Mouse (Mus musculus) thymus, postnatal 4 days (tissue): Measurements from ENCODE around the gene Cacna1e.

Experiments
- DNase-seq: peaks from one replicate; pipeline ENCODE4 v3.0.0; 2021

Cacna1e gene

DNA sequence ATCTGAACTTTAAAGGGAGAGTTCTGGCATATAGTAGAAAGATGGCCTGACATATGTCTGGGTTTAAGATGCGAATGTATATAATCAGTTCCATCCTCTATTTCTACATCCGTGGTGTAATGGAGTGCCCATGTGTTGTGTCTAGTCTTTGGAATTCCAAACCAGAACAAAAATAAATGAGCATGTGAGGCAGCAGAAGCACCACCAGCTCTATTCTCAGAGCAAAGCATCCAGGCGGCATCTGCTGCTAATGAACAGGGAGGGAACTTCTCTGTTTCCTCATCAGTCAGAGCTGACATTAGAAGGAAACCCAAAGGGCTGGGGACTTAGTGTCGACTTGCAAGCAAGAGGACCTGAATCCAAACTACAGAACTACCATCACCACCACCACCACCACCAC is 385.5 kb downstream of the Cacna1e start:
- no peak for DNase-seq

DNA sequence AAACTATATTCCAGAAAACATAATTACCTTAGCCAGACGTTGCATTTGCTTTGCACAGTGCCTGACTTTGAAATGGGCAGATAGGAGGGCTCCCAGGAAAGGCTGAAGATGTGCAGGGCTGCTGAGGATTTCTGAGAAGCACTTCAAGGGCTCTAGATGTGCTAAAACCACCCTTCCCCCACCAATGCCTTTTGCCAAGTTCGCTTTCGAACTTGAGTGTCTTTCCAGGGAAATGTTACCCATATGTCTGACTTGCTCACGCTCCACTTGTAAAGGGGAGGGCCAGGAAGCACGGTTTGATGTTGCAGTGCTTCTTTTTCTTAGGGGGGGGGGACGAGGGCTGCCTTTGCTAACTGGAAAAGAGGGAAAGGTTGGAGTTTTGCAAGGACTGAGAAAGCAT is 393.2 kb downstream of the Cacna1e start:
- DNase-seq: no peak

DNA sequence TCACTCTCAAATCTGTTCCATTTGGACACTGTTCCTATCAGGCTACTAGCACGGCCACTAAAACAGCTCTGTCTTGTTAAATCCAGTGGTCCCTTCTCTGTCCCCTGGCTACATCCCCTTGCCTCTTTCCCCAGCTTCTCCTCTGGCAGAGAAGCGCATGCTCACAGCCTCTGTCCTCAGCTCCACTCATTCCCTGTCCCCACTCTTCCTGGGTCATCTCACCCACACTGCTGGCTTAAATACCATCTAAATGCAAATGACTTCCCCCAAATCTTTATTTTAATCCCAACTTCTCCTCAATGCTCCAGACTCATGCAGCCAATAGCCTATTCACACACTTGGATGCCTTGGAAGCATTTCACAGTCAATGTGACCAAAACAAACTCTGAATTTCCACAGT is 407.6 kb downstream of the Cacna1e start:
- DNase-seq: no peak

DNA sequence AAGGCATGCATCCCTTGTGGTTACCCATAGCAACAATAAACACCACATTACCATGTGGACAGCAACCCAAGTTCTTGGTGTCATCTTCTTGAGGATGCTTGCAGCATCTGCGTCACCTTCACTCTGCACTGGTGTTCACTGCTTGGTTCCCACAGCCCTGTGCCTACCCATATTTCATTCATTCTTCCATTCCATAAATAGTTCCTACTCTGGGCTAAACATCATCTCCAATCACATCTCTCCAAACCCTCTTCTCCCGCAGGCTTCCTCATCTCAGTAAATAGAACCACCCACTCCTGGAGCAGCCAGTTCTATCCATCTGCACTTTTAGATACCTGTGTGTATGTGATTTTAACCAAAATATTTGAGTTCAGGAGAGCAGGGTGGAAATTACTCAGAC is 408.6 kb downstream of the Cacna1e start:
- DNase-seq: no peak

DNA sequence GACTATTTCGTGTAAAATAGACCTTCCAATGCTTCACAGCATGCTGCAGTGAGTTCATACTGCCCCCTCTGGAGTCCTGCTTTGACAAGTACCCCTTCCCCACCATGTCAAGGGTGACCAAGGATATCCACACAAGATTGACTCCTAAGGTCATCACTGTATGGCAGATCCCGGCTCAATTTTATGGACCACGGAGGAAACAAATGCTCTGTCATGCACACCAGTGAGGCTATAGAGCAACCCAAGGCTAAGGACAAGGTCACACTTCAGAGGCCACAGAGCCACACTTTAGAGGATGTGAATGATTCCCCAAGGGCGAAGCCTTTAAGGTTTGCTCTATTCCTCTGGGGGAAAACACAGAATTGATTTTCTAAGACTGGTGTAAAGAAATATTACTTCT is 410.1 kb downstream of the Cacna1e start:
- DNase-seq: no peak

DNA sequence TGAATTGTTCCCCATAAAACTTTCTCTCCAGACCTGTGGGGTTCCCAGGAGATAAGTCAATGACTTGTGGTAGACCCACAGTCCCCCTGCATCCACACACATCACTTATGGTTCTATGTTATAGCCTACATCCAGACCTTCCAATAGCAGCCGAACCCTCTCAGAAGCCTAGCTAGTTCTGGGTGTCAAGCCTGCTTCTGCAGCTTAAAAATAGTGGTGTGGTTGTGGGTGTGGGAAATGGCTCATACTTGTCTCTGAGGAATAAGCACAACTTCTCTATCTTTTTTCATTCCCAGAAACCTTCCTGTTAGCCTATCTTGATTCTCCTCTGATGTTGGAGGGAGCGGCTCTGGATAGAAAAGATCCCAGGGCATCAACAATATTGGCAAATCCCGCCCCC is 417.0 kb downstream of the Cacna1e start:
- DNase-seq: no peak

DNA sequence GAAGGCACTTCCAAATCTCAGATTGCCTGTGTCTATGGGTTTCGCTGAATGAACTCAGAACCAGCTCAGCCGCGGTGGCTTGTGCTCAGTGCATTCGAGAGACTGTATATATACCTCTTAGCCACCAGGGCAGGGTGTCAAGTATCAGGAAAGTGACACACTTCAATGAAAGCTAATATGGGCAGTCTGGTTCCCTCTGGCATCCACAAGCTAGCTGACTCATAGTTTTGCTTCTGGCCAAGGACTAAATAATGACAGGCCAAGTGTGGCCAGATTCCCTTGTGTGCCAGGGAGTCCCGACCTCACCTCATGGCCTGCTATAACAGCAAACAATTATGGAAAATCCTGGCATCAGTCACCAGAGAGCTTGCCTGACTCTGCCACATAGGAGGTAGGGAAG is 422.8 kb downstream of the Cacna1e start:
- DNase-seq: no peak

DNA sequence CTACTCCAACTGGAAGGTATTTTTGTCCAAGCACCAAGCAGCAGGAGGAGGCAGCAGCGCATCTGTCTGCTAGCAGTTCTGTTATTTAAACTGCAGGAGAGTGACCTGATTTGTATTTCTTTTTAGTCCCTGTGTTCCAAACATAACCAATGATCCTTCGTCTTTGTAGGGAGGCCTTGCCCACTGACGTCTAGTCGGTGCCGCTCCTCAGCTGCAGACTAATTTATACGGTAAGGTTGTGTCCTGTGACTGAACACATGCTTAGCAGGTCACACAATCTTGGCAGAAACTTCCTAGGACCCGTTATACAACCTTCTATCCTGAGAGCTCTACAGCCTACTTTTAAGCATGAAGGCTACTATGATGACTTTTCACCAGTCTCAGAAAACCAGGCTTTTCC is 424.2 kb downstream of the Cacna1e start:
- DNase-seq: no peak

DNA sequence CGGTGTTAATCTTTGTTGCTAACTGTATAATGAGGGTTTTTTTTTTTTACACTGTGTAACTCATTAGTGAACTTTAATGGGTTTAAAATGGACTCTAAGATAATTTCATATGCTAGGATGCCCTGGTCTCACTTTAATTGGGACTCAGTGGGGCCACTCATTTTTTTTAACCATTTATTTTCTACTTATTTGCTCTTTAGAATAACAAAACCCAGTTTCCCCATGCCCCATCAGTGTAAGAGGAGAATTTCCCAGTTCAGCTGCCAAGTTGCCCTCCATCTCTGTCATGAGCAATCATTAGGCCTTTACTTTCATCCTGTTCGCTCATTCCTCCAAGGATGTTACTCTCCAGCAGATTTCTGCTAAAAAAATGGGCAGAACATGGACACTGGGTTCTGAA is 425.7 kb downstream of the Cacna1e start:
- DNase-seq: no peak

DNA sequence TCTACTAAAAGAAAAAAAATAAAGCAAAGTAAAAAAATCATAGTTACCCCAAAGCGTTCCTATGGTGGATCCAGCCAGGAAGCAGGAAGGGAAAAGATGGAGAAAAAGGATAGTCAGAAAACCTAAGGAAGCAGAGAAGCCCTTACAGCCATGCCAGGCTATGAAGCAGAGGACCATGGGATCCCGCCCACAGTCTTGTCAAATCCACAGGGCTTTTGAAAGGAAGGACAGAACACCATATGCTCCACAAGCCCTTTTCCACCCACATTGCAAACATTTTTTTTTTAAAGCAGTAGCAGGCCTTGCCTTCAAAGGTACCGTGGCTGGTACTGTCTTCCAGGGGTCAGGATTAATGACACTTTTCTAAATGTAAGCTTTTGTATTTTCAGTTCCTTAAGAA is 433.5 kb downstream of the Cacna1e start:
- DNase-seq: no peak

DNA sequence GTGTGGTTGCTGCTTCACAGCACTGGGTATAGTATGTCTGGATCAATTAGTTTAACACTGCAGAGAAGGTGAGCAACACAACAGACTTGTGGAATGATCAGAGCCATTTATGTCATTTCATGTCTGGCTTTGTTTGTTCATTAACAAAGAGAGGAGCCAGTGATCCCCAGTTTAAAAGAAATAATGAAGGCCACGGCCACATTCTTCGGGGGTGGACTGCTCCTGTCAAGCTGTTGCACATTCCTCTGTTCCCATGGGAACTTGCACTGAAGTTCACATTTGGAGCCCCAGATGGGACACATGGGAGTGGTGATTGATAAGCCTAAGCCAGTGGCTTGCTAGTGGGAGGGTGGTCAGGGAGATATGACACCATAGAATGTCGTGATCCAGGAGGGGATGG is 437.8 kb downstream of the Cacna1e start:
- no peak for DNase-seq

DNA sequence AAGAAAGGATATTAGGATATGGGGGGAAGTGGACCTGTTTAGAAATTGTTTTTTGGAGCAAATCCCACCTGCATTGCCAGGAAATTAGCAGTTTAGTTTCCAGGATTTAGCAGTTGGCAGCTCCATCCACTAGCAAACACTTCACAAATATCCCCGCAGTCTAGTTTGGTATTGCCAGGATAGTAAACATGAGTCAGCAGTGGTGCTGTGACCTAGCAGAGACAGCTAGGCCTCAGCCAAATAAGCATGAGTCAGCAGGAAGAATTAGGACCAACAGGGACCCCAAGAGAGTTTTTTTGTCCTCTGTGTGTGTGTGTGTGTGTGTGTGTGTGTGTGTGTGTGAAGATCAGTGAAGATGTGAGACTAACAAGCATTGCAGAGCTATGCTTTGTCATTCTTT is 450.8 kb downstream of the Cacna1e start:
- DNase-seq: no peak

DNA sequence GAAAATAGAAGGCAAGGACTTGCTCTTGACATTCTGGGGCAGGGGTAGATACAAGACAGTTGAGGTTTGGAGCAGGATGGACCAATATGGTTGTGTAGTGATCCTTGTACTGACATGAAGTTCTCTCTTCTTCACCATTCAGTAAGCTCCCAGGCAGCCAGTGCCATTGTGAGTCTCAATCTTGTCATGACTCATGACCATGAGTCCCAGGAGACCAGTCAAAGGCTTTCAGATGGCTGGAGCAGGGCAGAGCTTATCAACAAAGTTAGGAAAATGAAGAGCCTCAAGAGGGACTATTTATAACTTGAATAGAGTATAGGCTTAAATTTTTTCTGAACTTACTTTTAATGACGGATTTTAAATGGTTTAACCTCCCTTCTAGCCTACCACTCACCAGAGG is 451.2 kb downstream of the Cacna1e start:
- no peak for DNase-seq

DNA sequence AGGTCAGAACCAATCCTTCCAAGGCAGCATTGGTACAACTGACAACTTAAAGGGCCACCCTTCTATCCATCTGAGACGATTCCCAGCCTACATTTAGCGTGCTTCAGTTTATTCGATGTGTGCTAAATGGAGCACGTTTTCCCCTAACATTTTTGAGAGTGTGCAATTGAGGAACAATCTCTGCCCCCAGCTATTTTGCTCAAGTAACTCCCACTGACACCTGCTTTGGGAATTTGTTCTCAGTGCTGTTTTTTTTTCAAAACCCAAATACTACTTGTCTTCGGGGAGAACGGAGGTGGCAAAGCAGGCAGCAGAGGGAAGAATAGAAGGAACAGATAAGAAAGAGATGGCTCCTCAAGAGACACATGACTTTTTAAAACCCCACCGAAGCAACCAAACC is 456.0 kb downstream of the Cacna1e start:
- DNase-seq: no peak

DNA sequence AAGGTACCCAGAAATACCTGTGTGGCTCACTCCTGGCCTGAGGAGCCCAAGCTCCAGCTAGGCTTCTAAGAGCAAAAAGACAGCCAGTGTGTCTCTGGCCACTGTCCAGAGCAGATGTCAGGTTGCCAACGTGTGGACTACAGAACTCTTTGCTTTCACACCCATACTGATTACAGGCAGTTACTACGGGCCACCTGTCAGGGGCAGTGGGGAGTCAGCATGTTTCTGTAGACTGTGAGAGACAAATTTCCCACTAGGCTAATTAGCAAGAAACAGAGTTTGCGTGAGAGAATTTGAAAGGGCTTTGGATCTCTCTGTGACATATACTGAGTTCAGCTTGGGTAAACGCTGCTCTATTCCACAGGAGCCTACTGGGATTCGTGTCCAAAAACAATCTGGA is 466.0 kb downstream of the Cacna1e start:
- DNase-seq: no peak

DNA sequence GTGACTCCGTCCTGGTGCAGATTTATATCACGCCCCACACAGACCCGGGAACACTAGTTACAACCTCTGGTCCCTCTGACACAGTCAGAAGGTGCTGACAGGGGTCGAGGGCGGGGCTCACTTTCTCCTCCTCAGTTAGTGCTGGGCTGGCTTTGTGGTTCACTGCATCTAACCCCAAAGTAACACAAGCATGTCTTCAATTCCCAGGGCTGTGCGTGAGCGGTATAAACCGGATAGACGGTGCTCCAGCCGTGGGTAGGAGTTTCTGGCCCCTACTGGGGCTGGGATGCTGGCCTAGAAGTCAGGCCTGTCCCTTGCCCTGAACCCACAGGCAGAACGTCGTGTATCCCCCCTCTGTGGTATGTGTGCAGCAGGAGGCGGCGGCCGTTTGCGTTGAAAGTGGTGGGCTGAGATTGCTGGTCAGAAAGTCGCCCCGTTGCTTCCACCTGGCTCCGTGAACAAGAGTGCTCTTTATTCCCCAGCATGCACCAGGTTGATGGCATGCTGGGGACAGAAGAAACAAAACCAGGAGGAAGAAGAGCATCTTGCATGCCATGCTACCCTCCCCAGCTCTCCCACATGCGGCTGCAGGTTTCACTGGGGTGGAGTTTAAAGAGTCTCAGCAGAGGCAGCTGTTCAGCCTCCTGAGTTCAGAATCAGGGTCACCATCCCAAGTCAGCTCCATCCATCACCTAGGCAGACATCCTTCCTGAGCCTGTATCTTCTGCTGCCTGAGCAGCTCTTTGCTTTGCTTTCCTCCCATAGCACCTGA is 467.7 kb downstream of the Cacna1e start:
- no peak for DNase-seq

DNA sequence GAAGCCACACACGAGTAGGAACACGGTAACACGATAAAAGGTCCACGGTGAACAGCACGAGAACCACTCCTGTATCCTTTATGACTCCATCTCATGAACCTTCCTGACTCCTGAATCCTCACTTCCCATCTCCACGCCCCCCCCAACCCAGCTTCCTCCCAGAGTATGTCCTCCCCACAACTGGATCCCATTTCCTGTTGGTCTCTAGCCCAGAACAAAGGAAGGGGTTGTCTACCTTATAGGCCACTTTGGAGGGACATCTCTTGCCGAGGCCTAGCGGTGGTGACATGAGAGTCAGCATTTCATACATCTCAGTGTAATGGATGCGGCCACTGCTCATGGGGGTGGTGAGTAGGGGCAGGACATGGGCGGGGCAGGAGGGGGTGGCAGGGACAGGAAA is 468.5 kb downstream of the Cacna1e start:
- no peak for DNase-seq

DNA sequence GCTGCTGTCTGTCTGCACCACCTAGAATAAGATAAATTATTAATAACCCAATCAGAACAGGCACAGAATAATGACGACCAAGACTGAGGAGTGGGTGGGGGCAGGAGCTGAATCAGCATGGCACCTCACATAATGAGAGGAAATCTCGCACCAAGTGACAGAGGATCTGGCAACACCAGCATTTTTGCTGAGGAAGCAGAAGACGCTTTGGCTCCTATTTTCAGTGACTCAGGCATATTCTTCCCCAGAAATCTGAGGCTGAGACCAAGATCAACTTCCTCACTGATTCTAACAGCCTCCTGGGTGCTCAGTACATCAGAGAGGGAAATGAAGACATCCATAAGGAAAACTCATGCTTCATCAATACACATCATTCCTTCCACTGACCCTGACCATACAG is 471.2 kb downstream of the Cacna1e start:
- DNase-seq: no peak

DNA sequence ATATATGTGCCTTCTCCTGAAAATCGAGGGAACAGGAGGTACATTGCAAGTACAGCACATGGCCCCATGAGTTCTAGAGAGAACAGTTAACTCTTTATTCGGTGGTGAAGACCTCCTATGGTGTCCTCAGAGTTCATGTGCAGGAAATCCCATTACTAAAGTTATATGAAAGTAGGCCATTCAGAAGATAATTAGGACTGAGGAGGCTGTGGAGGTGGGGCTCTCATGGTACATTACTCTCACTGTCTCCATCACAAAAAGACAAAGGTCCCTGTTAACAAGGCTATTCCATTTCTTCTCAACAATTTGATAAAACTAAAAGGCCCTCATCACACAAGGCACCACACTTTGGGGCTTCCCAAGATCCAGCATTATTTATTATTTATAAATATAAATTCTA is 475.2 kb downstream of the Cacna1e start:
- DNase-seq: no peak

DNA sequence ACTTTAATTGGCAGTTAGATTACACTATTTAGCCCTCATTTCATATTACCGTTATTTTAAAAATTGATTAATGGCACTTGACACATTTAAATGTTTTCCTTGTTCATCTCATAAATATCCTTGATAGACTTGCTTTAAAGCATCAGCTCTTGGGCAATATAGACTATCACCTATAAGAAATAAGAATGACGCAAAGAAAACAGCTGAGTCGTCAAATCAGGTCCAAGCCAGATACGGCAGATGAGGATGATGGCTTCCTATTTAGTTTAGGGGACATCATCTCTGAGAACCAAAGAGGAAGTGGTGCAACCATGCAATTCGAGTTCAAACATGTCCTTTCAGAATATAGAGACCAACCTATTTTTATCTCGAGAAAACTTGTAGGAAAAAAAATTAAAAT is 492.3 kb downstream of the Cacna1e start:
- DNase-seq: no peak
